Mouse (Mus musculus) hindbrain, embryonic 11.5 days (tissue): ENCODE data around the gene Nfam1. TPM values are rescaled to one million over a fixed set of nuclear protein-coding genes. Genes with fewer than 3 reads are reported as not detected.

Source experiments
- ATAC-seq: fragments of 200-750 bp; cut with Nextera tagmentation; 2 replicates; pipeline ENCODE4 v1.8.0; 2017; ENCODE audit warnings: mild to moderate bottlenecking, moderate TSS enrichment, moderate library complexity; ENCODE audit not compliant: low FRiP score
- DNase-seq: peaks from one replicate; pipeline ENCODE4 v3.0.0-alpha.2; 2015; ENCODE audit warnings: low spot score
- H3K27ac ChIP-seq: fragments of 300-500 bp; sonication (generic); 2 replicates; pipeline ENCODE4 v1.5.1; 2014; ENCODE audit warnings: mild to moderate bottlenecking, low read depth, low read length
- H3K27me3 ChIP-seq: fragments of 300-500 bp; sonication (generic); 2 replicates; pipeline ENCODE4 v1.6.1; 2014; ENCODE audit warnings: mild to moderate bottlenecking, low read length, moderate library complexity, mixed read lengths; ENCODE audit not compliant: control insufficient read depth, insufficient read depth
- H3K36me3 ChIP-seq: fragments of 300-500 bp; sonication (generic); 2 replicates; pipeline ENCODE4 v1.6.1; 2014; ENCODE audit warnings: mild to moderate bottlenecking, low read length, moderate library complexity, mixed read lengths; ENCODE audit not compliant: control insufficient read depth, insufficient read depth
- H3K4me1 ChIP-seq: fragments of 300-500 bp; sonication (generic); replicated peaks from 2 replicates; pipeline ENCODE4 v1.6.1; 2014; ENCODE audit warnings: low read length, mixed read lengths; ENCODE audit not compliant: control insufficient read depth, insufficient read depth
- H3K4me2 ChIP-seq: fragments of 300-500 bp; sonication (generic); replicated peaks from 2 replicates; pipeline ENCODE4 v1.6.1; 2014; ENCODE audit warnings: mild to moderate bottlenecking, low read depth, low read length
- H3K4me3 ChIP-seq: fragments of 300-500 bp; sonication (generic); 2 replicates; pipeline ENCODE4 v1.5.1; 2014; ENCODE audit warnings: low read depth, low read length
- H3K9ac ChIP-seq: fragments of 300-500 bp; sonication (generic); 2 replicates; pipeline ENCODE4 v1.6.1; 2014; ENCODE audit warnings: low read depth, low read length
- H3K9me3 ChIP-seq: fragments of 300-500 bp; sonication (generic); 2 replicates; pipeline ENCODE4 v1.6.1; 2016; ENCODE audit warnings: low read length; ENCODE audit not compliant: control insufficient read depth
- WGBS: fragments of 180-500 bp; shearing (Covaris S2); extraction: QIAGEN DNeasy Blood & Tissue Kit; methylation state at CpG from one replicate; pipeline ENCODE4 v1.1.7; 2014; 5-methylcytosine and 5-hydroxymethylcytosine counted together
- polyA plus RNA-seq: library from polyadenylated mRNA; unstranded; fragments of >200 nt; fragmentation: Nextera tagmentation; extraction: Ambion mirVana; gene quantifications from 2 replicates; pipeline ENCODE4 v1.2.1, GENCODE M21; 2014

Nfam1 gene
- polyA plus RNA-seq, 1 experiment from 2014 or later, result 2.3 TPM

- Histone ChIP-seq H3K27me3 (peaks cover 62% of the 10 kb centered on the region), H3K4me2 (no peak overlapping the region), H3K4me3 (no peak overlapping the region), H3K27ac (no peak overlapping the region), H3K9ac (no peak overlapping the region), H3K9me3 (no peaks in the 10 kb centered on the region), H3K4me1 (peaks cover 36% of the 10 kb centered on the region), H3K36me3 (no peaks in the 10 kb centered on the region)
- ATAC-seq, result no peak
- DNase-seq, result no peak
- WGBS, result 84% methylated on average over 3 of the region's 3 CpGs
Measured at GRCm38 (mm10) chr15:82956310-82956709, 76.8 kb downstream of the Nfam1 start.

GRCm38 (mm10) chr15:82955286-82955685 lies 77.8 kb downstream of the Nfam1 start:
- Histone ChIP-seq H3K9ac (no peak overlapping the region), H3K4me1 (peaks cover 26% of the 10 kb centered on the region), H3K9me3 (no peaks in the 10 kb centered on the region), H3K27ac (no peak overlapping the region), H3K4me2 (no peak overlapping the region), H3K27me3 (peaks cover 66% of the 10 kb centered on the region), H3K36me3 (no peaks in the 10 kb centered on the region), H3K4me3 (no peak overlapping the region)
- DNase-seq (no peak), ATAC-seq (no peak)
- 90% methylated on average over 8 of the region's 8 CpGs for WGBS

DNA sequence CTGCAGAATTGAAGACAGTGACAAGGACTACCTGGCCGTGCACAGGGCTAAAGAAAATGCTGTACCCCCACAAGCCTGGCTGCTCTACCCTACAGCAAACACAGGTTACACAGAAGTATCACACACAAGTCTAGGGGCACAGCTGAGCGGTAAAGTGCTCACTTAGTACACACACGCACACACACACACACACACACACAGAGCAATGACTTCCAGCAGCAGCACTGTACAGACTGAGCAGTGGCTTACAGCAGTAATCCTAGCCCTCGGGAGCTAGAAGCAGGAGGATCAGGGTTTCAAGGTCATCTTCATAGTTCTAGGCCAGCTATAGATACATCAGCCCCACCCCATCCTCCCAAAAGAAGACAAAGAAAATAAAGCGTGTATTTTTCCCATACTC lies 79.1 kb downstream of the Nfam1 start:
- H3K4me1 ChIP-seq, result peaks cover 21% of the 10 kb centered on the region
- H3K36me3 ChIP-seq, result no peaks in the 10 kb centered on the region
- DNase-seq (no peak), ATAC-seq (no peak)
- 70% methylated on average over 5 of the region's 5 CpGs for WGBS
- no peak overlapping the region for H3K27ac ChIP-seq
- no peak overlapping the region for H3K4me3 ChIP-seq
- no peak overlapping the region for H3K4me2 ChIP-seq
- H3K9me3 ChIP-seq, result no peaks in the 10 kb centered on the region
- H3K9ac ChIP-seq, result no peak overlapping the region
- H3K27me3 ChIP-seq, result peaks cover 62% of the 10 kb centered on the region

DNA sequence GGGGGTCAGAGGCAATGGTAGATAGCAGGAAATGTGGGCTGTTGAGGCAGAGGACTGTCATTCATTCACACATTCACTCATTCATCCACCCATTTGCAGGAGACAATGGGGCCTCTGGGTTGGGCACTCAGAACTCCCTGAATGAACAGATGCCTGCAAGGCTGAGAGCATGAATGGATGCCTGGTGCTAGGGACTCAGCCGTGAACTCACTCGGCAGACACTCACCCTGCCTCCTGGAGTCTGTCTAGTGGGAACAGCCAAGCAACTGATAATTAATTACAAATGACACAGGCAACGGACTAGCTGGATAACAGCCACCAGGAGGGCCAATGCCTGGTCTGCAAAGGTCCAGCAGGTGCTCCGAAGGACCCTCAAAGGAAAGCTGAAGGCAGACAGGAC lies 80.0 kb downstream of the Nfam1 start:
- peaks cover 61% of the 10 kb centered on the region for H3K27me3 ChIP-seq
- peaks cover 18% of the 10 kb centered on the region for H3K4me1 ChIP-seq
- H3K9me3 ChIP-seq, result no peaks in the 10 kb centered on the region
- no peak overlapping the region for H3K4me2 ChIP-seq
- WGBS, result 22% methylated on average over 4 of the region's 4 CpGs
- no peak overlapping the region for H3K4me3 ChIP-seq
- no peak overlapping the region for H3K9ac ChIP-seq
- DNase-seq, result peak; percentile 41
- ATAC-seq, result peak; percentile 53
- no peaks in the 10 kb centered on the region for H3K36me3 ChIP-seq
- peak overlapping the region; percentile 64 for H3K27ac ChIP-seq

DNA sequence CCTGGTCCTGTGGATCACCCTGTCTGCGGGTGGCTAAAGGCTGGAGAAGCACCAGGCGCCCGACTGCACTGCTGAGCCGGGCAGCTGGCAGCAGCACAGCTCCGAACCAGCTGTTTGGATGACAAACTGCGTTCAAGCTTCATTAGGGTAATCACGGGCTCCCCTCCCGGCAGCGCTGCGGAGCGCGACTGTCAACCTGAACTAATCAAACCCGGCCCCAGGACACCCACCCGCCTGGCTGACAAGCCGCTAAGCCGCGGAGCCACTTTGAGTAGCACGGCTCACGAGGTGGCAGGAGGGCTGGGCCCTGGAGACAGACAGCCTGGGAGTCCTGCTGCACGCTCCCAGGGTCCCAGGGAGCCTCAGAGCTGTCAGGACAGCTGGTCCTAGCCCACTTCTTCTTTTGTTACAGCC lies 80.8 kb downstream of the Nfam1 start:
- Histone ChIP-seq H3K4me2 (no peak overlapping the region), H3K4me1 (peaks cover 18% of the 10 kb centered on the region), H3K27ac (peak overlapping the region; percentile 64), H3K9me3 (no peaks in the 10 kb centered on the region), H3K9ac (no peak overlapping the region; the same call in 1 of the 2 replicates), H3K27me3 (peaks cover 60% of the 10 kb centered on the region), H3K36me3 (no peaks in the 10 kb centered on the region), H3K4me3 (no peak overlapping the region)
- ATAC-seq, result peak; percentile 79
- DNase-seq, result peak; percentile 79
- 1% methylated on average over 20 of the region's 20 CpGs for WGBS

GRCm38 (mm10) chr15:82950246-82950645 lies 82.9 kb downstream of the Nfam1 start:
- peaks cover 41% of the 10 kb centered on the region for H3K27me3 ChIP-seq
- DNase-seq, result no peak
- no peaks in the 10 kb centered on the region for H3K9me3 ChIP-seq
- no peaks in the 10 kb centered on the region for H3K36me3 ChIP-seq
- no peak overlapping the region for H3K4me2 ChIP-seq
- peaks cover 16% of the 10 kb centered on the region for H3K4me1 ChIP-seq
- 42% methylated on average over 8 of the region's 8 CpGs for WGBS
- no peak overlapping the region for H3K4me3 ChIP-seq
- no peak for ATAC-seq
- no peak overlapping the region for H3K27ac ChIP-seq
- peak overlapping the region; percentile 19; the same call in 1 of the 2 replicates for H3K9ac ChIP-seq

- no peak for DNase-seq
- Histone ChIP-seq H3K9ac (no peak overlapping the region), H3K9me3 (no peaks in the 10 kb centered on the region), H3K27me3 (peaks cover 31% of the 10 kb centered on the region), H3K4me2 (no peak overlapping the region), H3K4me3 (no peak overlapping the region), H3K27ac (no peak overlapping the region), H3K4me1 (peaks cover 7% of the 10 kb centered on the region), H3K36me3 (no peaks in the 10 kb centered on the region)
- ATAC-seq, result no peak
- WGBS, result 76% methylated on average over 5 of the region's 5 CpGs
Measured at GRCm38 (mm10) chr15:82947431-82947830, 85.7 kb downstream of the Nfam1 start.

DNA sequence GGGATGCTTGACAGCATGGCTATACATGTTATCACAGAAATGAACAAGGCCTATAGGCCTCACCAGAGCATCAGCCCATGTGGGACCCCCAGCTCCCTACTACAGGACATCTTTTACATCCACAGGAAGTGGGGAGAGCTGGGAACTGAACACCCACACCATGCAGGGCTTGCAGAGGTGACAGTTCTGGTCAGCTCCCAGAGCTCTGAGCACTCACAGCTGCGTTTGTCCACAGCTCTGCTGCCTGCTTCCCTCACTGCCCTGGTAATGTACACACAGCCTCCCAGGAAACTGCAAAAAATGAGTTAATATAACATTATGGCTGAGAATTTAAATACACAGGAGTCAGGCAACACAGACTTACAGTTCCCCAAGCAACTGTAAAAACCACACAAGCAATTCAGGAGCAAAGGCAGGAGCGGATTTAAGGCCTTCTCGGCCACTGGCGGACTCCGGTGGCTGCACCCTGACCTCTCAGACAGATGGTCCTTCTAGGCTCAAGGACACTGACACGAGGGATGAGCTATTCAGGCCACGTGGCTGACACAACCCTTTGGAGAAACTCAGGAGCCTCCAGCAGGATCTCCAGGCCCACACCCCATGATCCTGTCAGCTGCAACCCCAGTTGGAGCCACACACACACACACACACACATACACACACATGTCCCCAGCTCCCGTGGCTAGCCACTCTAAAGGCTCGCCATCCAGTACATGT lies 88.5 kb downstream of the Nfam1 start:
- H3K4me1 ChIP-seq, result peaks cover 3% of the 10 kb centered on the region; the same call in 1 of the 2 replicates
- no peaks in the 10 kb centered on the region for H3K9me3 ChIP-seq
- no peak for DNase-seq
- no peak overlapping the region for H3K9ac ChIP-seq
- H3K4me3 ChIP-seq, result no peak overlapping the region
- H3K36me3 ChIP-seq, result no peaks in the 10 kb centered on the region
- no peak overlapping the region for H3K27ac ChIP-seq
- ATAC-seq, result no peak
- no peak overlapping the region for H3K4me2 ChIP-seq
- 72% methylated on average over 9 of the region's 9 CpGs for WGBS
- H3K27me3 ChIP-seq, result peaks cover 18% of the 10 kb centered on the region
